Mouse (Mus musculus): ENCODE results near the gene Cdk14. TPM values are rescaled to one million over a fixed set of nuclear protein-coding genes. Genes with fewer than 3 reads are reported as not detected.

Gene Cdk14
- polyA plus RNA-seq, 1 experiment from 2014 or later: 42.2 TPM

DNA sequence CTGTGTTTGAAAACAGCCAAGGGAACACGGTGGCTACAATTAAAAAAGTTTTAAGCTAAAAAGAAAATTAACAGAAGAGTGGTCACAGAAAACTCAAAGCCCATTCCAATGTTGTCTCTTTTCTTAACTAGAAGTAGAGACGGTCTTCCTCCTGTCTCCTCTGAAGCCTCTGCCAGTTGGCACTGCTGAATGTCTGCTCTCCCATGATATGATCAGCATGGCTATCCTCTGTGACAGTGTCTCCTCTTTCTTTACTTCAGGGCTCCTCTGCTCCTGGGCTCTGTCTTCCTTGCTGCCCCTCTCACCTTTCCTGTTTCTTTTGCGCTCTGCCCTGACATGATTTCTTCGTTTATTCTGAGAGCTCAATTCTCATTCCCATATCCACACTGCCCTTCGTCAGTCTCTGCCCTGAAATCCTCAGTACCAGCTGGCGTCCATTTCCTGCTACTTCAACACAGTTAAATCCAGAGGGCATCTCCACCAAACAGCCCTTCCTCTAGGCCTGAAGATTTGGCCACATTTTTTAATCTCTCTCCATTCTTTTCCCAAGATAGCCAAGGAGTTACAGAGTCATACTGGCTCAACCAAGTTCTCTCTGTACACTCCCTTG, 567.3 kb downstream of the Cdk14 start:
- H3K9me3 ChIP-seq (replicated peaks): no peaks in the 10 kb centered on the region
- no peak overlapping the region for H3K4me2 ChIP-seq
- no peaks in the 10 kb centered on the region for H3K27me3 ChIP-seq (replicated peaks)
- H3K4me3 ChIP-seq (replicated peaks): no peak overlapping the region
- 84% methylated on average over 6 of the region's 6 CpGs for WGBS
- H3K27ac ChIP-seq (replicated peaks): no peak overlapping the region
- ATAC-seq (ENCODE audit: low FRiP score): no peak
- H3K4me1 ChIP-seq: no peaks in the 10 kb centered on the region
- no peak overlapping the region for H3K9ac ChIP-seq (replicated peaks)
- no peaks in the 10 kb centered on the region for H3K36me3 ChIP-seq

DNA sequence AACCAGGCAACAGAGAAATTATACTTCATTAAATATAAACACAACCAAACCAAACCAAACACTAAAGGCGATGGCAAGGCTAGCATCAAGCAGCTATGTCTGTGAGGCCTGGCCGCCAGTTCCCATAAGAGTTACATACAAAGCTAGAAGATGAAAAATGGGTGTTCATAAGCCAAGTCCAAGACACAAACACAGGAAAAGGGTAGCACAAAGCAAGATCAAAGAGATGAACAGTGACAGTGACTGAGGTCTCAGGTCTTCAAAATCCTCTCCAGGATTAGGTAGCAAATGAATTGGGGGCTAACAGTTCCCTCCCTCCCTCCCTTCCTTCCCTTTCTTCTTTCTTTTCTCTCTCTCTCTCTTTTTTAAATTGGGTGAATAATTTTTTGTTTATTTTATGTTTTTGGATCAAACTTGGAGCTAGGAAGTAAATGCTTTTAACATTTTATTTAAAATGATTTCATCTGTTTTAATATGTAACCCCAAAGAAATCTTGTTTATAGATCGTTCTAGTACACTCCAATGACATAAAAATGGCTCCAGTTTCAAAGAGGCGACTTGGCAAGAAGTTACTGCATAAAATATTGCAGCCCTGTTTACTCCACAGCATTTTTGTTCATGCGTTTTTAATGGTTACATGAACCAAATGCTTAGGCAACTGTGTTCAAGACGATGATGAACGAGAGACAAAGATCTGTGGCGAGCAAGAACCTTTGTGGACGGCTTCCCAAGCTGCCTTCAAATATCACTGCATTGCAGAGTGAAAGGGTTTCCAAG, 568.0 kb downstream of the Cdk14 start:
- Histone ChIP-seq H3K4me1 (no peaks in the 10 kb centered on the region), H3K27ac (replicated peaks) (no peak overlapping the region), H3K9ac (replicated peaks) (no peak overlapping the region), H3K36me3 (no peaks in the 10 kb centered on the region), H3K27me3 (replicated peaks) (no peaks in the 10 kb centered on the region), H3K9me3 (replicated peaks) (no peaks in the 10 kb centered on the region), H3K4me2 (no peak overlapping the region), H3K4me3 (replicated peaks) (no peak overlapping the region)
- ATAC-seq (ENCODE audit: low FRiP score): no peak
- 83% methylated on average over 9 of the region's 9 CpGs for WGBS

DNA sequence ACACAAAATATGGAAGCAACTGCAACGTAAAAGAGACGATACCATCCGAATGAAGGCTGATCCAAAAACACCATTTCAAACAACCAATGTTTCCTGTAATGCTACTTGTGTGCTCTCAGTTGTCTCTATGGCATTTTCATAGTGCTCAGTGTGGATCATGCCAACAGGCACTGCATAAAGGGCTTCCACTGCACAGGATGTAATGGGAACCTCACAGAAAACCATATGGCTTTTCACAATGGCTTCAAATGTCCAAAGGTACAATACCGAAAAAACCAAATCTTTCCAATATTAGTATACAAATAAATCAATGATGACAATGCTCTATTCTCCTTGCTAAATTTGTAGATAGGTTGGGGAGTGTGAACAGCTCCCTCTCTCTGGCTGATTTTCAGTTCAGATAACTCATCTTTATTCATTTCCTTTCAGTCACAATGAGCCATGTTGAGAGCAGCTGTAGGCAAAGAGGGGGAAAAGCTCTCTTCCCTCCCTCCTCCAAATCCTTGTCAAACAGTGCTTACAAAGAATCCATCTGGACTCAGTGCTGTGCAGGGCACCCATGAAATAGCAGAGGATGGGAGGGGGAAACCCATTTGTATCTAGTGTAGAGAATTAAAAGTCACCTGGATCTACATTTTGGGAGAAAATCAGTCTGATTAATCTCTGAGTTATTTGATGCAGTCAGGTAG, 568.7 kb downstream of the Cdk14 start:
- no peak for ATAC-seq (ENCODE audit: low FRiP score)
- 90% methylated on average over 4 of the region's 4 CpGs for WGBS
- H3K4me3 ChIP-seq (replicated peaks): no peak overlapping the region

DNA sequence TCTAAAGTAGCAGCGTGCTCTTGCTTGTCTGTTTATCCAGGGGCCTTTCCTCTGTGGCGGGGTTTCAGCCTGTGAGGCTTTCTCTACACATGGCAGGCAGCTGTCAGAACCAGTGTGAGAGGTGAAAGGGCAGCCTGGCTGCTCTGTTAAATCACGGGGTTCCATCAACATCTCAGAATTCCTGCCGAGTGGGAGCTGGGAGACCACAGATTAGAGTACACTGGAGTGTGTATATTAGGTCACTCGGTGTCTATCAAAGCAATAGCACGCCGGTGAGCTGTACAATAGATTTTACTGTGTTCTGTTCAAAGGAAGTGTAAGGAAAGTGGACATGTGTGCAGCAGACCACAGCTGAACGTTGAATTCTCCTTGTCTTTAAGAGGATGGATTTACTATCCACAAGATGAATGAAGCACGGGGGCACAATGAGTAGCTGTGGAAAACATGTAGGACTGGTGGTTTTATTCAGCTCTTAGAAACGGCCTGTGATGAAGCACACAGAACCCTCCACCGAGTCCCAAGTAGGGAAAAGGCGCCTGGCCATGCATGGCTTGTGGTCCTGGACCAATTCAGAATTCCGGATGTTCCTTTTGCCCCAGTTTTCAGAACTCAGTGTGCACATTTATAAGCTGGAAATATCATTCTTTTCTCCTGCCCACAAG, 585.2 kb downstream of the Cdk14 start:
- peak; percentile 69 for ATAC-seq (ENCODE audit: low FRiP score)
- Histone ChIP-seq H3K27ac (replicated peaks) (no peak overlapping the region; the same call in 1 of the 2 replicates), H3K4me2 (no peak overlapping the region), H3K36me3 (no peaks in the 10 kb centered on the region), H3K4me3 (replicated peaks) (no peak overlapping the region), H3K4me1 (peaks cover 16% of the 10 kb centered on the region), H3K27me3 (replicated peaks) (peaks cover 26% of the 10 kb centered on the region), H3K9me3 (replicated peaks) (no peaks in the 10 kb centered on the region), H3K9ac (replicated peaks) (no peak overlapping the region)
- 12% methylated on average over 13 of the region's 13 CpGs for WGBS

More for the DNA sequence above, 568.7 kb downstream of the Cdk14 start:
- no peaks in the 10 kb centered on the region for H3K9me3 ChIP-seq (replicated peaks)
- H3K27me3 ChIP-seq (replicated peaks): no peaks in the 10 kb centered on the region
- H3K4me1 ChIP-seq: no peaks in the 10 kb centered on the region
- H3K9ac ChIP-seq (replicated peaks): no peak overlapping the region
- no peak overlapping the region for H3K4me2 ChIP-seq
- H3K27ac ChIP-seq (replicated peaks): no peak overlapping the region
- no peaks in the 10 kb centered on the region for H3K36me3 ChIP-seq

DNA sequence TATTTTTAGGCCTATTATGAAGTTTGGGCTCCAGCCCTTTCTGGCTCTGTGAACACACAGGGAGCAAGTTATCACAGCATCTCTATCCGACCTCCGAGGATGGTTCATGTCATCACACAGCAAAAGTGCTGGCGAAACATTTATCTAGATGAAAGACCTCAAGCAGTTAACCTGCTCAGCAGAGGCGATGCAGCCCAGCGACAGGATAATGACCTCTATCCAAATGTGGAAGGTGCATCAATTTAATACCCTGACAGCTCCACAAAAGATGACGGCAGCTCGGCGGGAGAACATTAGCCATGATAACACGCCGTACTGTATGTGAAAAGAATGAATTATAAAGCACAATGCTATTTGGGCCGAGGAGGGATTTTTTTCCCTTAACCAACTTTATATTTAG, 586.2 kb downstream of the Cdk14 start:
- peaks cover 16% of the 10 kb centered on the region for H3K4me1 ChIP-seq
- peaks cover 22% of the 10 kb centered on the region for H3K27me3 ChIP-seq (replicated peaks)
- no peak overlapping the region for H3K9ac ChIP-seq (replicated peaks)
- no peak overlapping the region; the same call in 1 of the 2 replicates for H3K27ac ChIP-seq (replicated peaks)
- H3K4me2 ChIP-seq: peak overlapping the region; percentile 7; the same call in 1 of the 2 replicates
- 13% methylated on average over 11 of the region's 11 CpGs for WGBS
- ATAC-seq (ENCODE audit: low FRiP score): peak; percentile 47; the same call in 1 of the 2 replicates
- no peaks in the 10 kb centered on the region for H3K9me3 ChIP-seq (replicated peaks)
- H3K4me3 ChIP-seq (replicated peaks): no peak overlapping the region
- no peaks in the 10 kb centered on the region for H3K36me3 ChIP-seq

DNA sequence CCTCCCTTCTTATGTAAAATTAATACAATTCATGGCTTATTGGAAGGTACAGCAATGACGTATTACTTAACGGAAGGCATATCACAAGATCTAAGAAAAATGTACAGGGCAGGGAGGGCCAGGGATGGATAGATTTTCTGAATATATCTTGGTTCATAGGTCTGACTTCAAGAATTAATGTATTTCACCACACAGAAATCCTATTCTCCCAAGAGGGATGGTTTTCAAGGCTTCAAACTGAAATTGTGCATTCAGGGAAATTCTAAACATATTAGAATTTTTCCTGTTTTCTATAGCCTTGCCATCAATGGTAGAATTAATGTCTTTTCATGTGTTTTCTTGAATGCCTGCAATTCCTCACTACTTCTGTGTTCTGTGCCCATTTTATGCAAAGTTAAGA, 593.2 kb downstream of the Cdk14 start:
- no peak overlapping the region for H3K4me3 ChIP-seq (replicated peaks)
- no peak overlapping the region for H3K4me2 ChIP-seq
- peaks cover 3% of the 10 kb centered on the region for H3K4me1 ChIP-seq
- H3K9ac ChIP-seq (replicated peaks): no peak overlapping the region
- H3K27ac ChIP-seq (replicated peaks): no peak overlapping the region
- no peak for ATAC-seq (ENCODE audit: low FRiP score)
- no peaks in the 10 kb centered on the region for H3K36me3 ChIP-seq
- H3K27me3 ChIP-seq (replicated peaks): peaks cover 14% of the 10 kb centered on the region; the same call in 1 of the 2 replicates
- 98% methylated on average over 2 of the region's 2 CpGs for WGBS
- H3K9me3 ChIP-seq (replicated peaks): no peaks in the 10 kb centered on the region

DNA sequence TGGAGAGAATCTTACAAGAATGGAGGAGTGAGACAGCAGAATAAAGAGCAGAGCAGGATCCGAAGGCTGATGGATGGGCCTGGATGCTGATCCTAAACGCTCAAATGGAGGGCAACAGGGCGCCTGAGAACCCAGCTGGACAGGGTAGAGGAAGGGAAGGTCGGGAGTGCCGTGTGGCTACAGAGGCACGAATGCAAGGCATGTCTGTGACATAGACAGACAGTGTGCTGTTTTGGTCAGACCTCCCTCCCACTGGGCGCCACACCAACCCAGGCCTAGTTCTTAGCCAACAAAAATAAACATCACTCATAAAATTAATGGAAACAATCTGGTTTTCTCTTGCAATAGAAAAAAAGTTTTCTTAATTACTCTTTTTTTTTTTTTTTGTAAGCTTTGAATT, 594.2 kb downstream of the Cdk14 start:
- Histone ChIP-seq H3K27me3 (replicated peaks) (peaks cover 9% of the 10 kb centered on the region; the same call in 1 of the 2 replicates), H3K36me3 (no peaks in the 10 kb centered on the region), H3K4me1 (peaks cover 12% of the 10 kb centered on the region), H3K4me2 (no peak overlapping the region), H3K9ac (replicated peaks) (no peak overlapping the region), H3K27ac (replicated peaks) (no peak overlapping the region), H3K9me3 (replicated peaks) (no peaks in the 10 kb centered on the region), H3K4me3 (replicated peaks) (no peak overlapping the region)
- ATAC-seq (ENCODE audit: low FRiP score): no peak
- WGBS: 74% methylated on average over 7 of the region's 7 CpGs

DNA sequence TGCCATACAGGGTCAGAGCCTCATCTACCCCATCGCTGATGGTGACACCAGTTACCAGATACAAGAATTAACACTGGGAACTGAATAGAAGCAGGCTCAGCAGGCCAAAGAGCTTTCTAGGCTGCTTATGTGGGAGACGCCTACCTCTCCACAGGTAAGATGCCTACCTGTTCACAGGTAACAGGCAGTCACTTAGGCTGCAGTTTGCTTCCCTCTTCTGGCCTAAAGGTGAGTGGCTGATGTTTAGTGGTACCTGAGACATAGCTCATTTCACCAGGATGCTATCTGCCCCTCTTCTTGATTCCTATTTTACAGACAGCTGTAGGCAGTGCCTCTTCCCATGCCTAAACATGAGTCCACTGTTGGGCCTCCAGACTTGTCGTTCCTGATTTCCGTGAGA, 595.0 kb downstream of the Cdk14 start:
- Histone ChIP-seq H3K4me2 (no peak overlapping the region), H3K4me1 (peaks cover 17% of the 10 kb centered on the region), H3K9me3 (replicated peaks) (no peaks in the 10 kb centered on the region), H3K27ac (replicated peaks) (no peak overlapping the region), H3K36me3 (no peaks in the 10 kb centered on the region), H3K9ac (replicated peaks) (no peak overlapping the region), H3K4me3 (replicated peaks) (no peak overlapping the region), H3K27me3 (replicated peaks) (0 out of 2 replicates have a peak, but pooled peaks cover 9% of the 10 kb centered on the region)
- ATAC-seq (ENCODE audit: low FRiP score): no peak
- WGBS: 91% methylated on average over 4 of the region's 4 CpGs

DNA sequence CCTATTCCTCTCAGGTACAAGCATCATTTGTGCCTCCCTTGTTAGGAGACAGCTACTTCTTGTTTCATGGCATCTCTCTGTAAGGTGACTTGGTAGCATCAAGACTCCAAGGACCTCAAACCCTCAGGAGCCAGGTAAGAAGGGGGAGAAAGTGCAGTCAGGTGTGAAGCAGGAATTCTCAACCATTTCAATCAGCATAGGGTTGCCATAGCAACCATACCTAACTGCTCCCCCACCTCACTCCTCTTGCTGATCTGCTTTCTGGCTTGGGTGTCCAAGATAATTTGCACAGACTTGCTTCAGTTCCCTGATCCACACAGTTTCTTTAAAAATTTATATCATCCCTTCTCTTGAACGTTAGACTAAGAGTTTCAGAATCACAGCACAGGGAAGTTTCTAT, 595.9 kb downstream of the Cdk14 start:
- Histone ChIP-seq H3K4me1 (peaks cover 17% of the 10 kb centered on the region), H3K4me2 (no peak overlapping the region), H3K9ac (replicated peaks) (no peak overlapping the region), H3K27ac (replicated peaks) (no peak overlapping the region), H3K36me3 (no peaks in the 10 kb centered on the region), H3K9me3 (replicated peaks) (no peaks in the 10 kb centered on the region), H3K27me3 (replicated peaks) (0 out of 2 replicates have a peak, but pooled peaks cover 9% of the 10 kb centered on the region), H3K4me3 (replicated peaks) (no peak overlapping the region)
- 53% methylated on average over 1 of the region's 1 CpGs for WGBS
- ATAC-seq (ENCODE audit: low FRiP score): no peak

DNA sequence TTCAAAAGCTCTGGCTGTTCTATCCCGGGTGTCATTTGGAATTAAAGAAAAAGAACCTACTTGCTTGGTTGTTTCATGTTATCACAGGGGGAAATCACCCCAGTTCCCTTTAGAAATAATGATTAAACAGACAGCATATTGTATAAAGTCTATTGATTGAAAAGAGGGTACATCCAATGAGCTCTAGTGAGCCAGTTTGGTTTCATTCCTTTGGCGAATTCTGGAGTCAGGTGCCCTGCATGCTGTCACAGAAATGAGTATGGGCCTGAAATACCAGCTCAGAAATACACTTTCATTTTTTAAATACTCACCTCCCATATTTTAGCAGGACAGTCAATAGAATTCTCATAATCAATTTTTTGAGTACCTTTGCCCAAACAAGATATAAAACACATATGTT, 598.1 kb downstream of the Cdk14 start:
- Histone ChIP-seq H3K9ac (replicated peaks) (no peak overlapping the region), H3K9me3 (replicated peaks) (no peaks in the 10 kb centered on the region), H3K27me3 (replicated peaks) (0 out of 2 replicates have a peak, but pooled peaks cover 7% of the 10 kb centered on the region), H3K27ac (replicated peaks) (no peak overlapping the region), H3K4me3 (replicated peaks) (no peak overlapping the region), H3K4me2 (peak overlapping the region; percentile 46), H3K4me1 (peaks cover 17% of the 10 kb centered on the region), H3K36me3 (no peaks in the 10 kb centered on the region)
- no peak for ATAC-seq (ENCODE audit: low FRiP score)
- WGBS: 30% methylated on average over 2 of the region's 2 CpGs

DNA sequence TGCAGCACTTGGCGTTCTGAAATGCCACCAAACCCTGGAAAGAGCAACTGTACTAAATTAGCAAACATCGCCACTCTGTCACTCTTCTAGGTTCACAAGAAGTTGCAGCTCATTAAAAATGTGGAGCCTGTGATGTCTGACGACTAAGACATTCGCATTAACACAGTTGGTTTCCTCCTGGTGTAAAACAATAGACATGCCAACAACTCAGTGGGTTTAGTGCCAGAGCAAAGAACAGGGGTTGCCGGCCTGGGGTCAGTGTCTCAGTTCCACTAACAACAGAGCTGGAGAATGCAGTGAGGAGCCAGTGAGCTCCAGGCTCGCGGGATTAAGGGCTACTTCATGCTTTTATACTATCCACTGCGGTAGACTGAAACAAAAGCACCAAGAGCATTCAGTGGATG, 598.7 kb downstream of the Cdk14 start:
- Histone ChIP-seq H3K4me2 (peak overlapping the region; percentile 46), H3K4me3 (replicated peaks) (no peak overlapping the region), H3K9ac (replicated peaks) (no peak overlapping the region), H3K27ac (replicated peaks) (peak overlapping the region; percentile 48; the same call in 1 of the 2 replicates), H3K36me3 (no peaks in the 10 kb centered on the region), H3K4me1 (peaks cover 17% of the 10 kb centered on the region), H3K9me3 (replicated peaks) (no peaks in the 10 kb centered on the region), H3K27me3 (replicated peaks) (0 out of 2 replicates have a peak, but pooled peaks cover 7% of the 10 kb centered on the region)
- 0 out of 2 replicates have a peak, but pooled peaks have one; percentile 40 for ATAC-seq (ENCODE audit: low FRiP score)
- 9% methylated on average over 8 of the region's 8 CpGs for WGBS

Data from neural tube, embryonic 15.5 days (tissue).